Mouse (Mus musculus): Measurements from ENCODE around the gene Msi2.

The Msi2 gene

GRCm38 (mm10) chr11:88401333-88401732 is 317.0 kb downstream of the Msi2 start:
- no peak for DNase-seq (ENCODE audit: low spot score)

- DNase-seq (ENCODE audit: low spot score) = no peak
These were observed 317.4 kb downstream of the Msi2 start for GRCm38 (mm10) chr11:88400926-88401325.

GRCm38 (mm10) chr11:88400235-88400634 is 318.1 kb downstream of the Msi2 start:
- DNase-seq (ENCODE audit: low spot score) = peak; percentile 44

GRCm38 (mm10) chr11:88399431-88399830 is 318.9 kb downstream of the Msi2 start:
- DNase-seq (ENCODE audit: low spot score) = no peak

- no peak for DNase-seq (ENCODE audit: low spot score)
These were observed 319.3 kb downstream of the Msi2 start for GRCm38 (mm10) chr11:88399028-88399427.

- no peak for DNase-seq (ENCODE audit: low spot score)
These were observed 323.0 kb downstream of the Msi2 start for GRCm38 (mm10) chr11:88395076-88395990.

- DNase-seq (ENCODE audit: low spot score) = no peak
These were observed 323.8 kb downstream of the Msi2 start for GRCm38 (mm10) chr11:88394341-88395075.

GRCm38 (mm10) chr11:88392715-88393114 is 325.6 kb downstream of the Msi2 start:
- DNase-seq (ENCODE audit: low spot score) = peak; percentile 41

GRCm38 (mm10) chr11:88391181-88391814 is 327.0 kb downstream of the Msi2 start:
- no peak for DNase-seq (ENCODE audit: low spot score)

GRCm38 (mm10) chr11:88389530-88389929 is 328.8 kb downstream of the Msi2 start:
- DNase-seq (ENCODE audit: low spot score) = no peak

GRCm38 (mm10) chr11:88386916-88387315 is 331.4 kb downstream of the Msi2 start:
- DNase-seq (ENCODE audit: low spot score) = peak; percentile 77

- DNase-seq (ENCODE audit: low spot score) = no peak
These were observed 335.9 kb downstream of the Msi2 start for GRCm38 (mm10) chr11:88382449-88382848.

- DNase-seq (ENCODE audit: low spot score) = no peak
These were observed 337.0 kb downstream of the Msi2 start for GRCm38 (mm10) chr11:88381145-88381909.

- no peak for DNase-seq (ENCODE audit: low spot score)
These were observed 338.7 kb downstream of the Msi2 start for GRCm38 (mm10) chr11:88379635-88380034.

GRCm38 (mm10) chr11:88378686-88379339 is 339.5 kb downstream of the Msi2 start:
- no peak for DNase-seq (ENCODE audit: low spot score)

- no peak for DNase-seq (ENCODE audit: low spot score)
These were observed 345.7 kb downstream of the Msi2 start for GRCm38 (mm10) chr11:88372589-88372988.

- DNase-seq (ENCODE audit: low spot score) = no peak
These were observed 348.4 kb downstream of the Msi2 start for GRCm38 (mm10) chr11:88369898-88370297.

GRCm38 (mm10) chr11:88367501-88367900 is 350.8 kb downstream of the Msi2 start:
- no peak for DNase-seq (ENCODE audit: low spot score)

GRCm38 (mm10) chr11:88365914-88366540 is 352.3 kb downstream of the Msi2 start:
- DNase-seq (ENCODE audit: low spot score) = peak; percentile 28

- no peak for DNase-seq (ENCODE audit: low spot score)
These were observed 354.1 kb downstream of the Msi2 start for GRCm38 (mm10) chr11:88364231-88364630.

GRCm38 (mm10) chr11:88363481-88363880 is 354.8 kb downstream of the Msi2 start:
- DNase-seq (ENCODE audit: low spot score) = no peak
